Mouse (Mus musculus) heart, adult 8-10 months (tissue): Measurements from ENCODE around the gene Cep57l1. TPM values are rescaled to one million over a fixed set of nuclear protein-coding genes. Genes with fewer than 3 reads are reported as not detected.

Source experiments
- DNase-seq: peaks from one replicate; pipeline ENCODE4 v3.0.0; 2022; ENCODE audit warnings: low spot score
- total RNA-seq, 4 experiments: library from RNA; stranded (reverse); gene quantifications; 2 replicates each; pipeline ENCODE4 v1.2.4; 2022

Cep57l1 gene
- total RNA-seq, 4 experiments from 2014 or later = 2.1 to 4.3 (median 3.0) TPM

GRCm38 (mm10) chr10:41740221-41740620 is 69.5 kb downstream of the Cep57l1 start:
- DNase-seq = no peak

GRCm38 (mm10) chr10:41737245-41737644 is 72.4 kb downstream of the Cep57l1 start:
- no peak for DNase-seq

- DNase-seq = no peak
Observed at GRCm38 (mm10) chr10:41735398-41735797, 74.3 kb downstream of the Cep57l1 start.

GRCm38 (mm10) chr10:41733214-41733613 is 76.5 kb downstream of the Cep57l1 start:
- no peak for DNase-seq

- no peak for DNase-seq
Observed at GRCm38 (mm10) chr10:41731932-41732331, 77.7 kb downstream of the Cep57l1 start.

- DNase-seq = no peak
Observed at GRCm38 (mm10) chr10:41730746-41731145, 78.9 kb downstream of the Cep57l1 start.

GRCm38 (mm10) chr10:41726215-41726614 is 83.5 kb downstream of the Cep57l1 start:
- DNase-seq = no peak

GRCm38 (mm10) chr10:41719587-41719986 is 90.1 kb downstream of the Cep57l1 start:
- no peak for DNase-seq

GRCm38 (mm10) chr10:41716029-41716897 is 93.4 kb downstream of the Cep57l1 start, which contains the start of gene Ccdc162:
Gene Ccdc162, minus strand, starts transcription at chr10:41716634.
- DNase-seq = no peak

GRCm38 (mm10) chr10:41715557-41715956 is 94.1 kb downstream of the Cep57l1 start:
- no peak for DNase-seq

GRCm38 (mm10) chr10:41711467-41711866 is 98.2 kb downstream of the Cep57l1 start:
- DNase-seq = no peak

GRCm38 (mm10) chr10:41710773-41711172 is 98.9 kb downstream of the Cep57l1 start:
- DNase-seq = peak; percentile 19

GRCm38 (mm10) chr10:41709341-41709740 is 100.3 kb downstream of the Cep57l1 start:
- peak; percentile 28 for DNase-seq

- DNase-seq = no peak
Observed at GRCm38 (mm10) chr10:41699669-41700068, 110.0 kb downstream of the Cep57l1 start.

- DNase-seq = no peak
Observed at GRCm38 (mm10) chr10:41697040-41697439, 112.6 kb downstream of the Cep57l1 start.

GRCm38 (mm10) chr10:41690978-41691377 is 118.7 kb downstream of the Cep57l1 start:
- DNase-seq = no peak

GRCm38 (mm10) chr10:41689941-41690887 is 119.5 kb downstream of the Cep57l1 start:
- DNase-seq = peak; percentile 70

- no peak for DNase-seq
Observed at GRCm38 (mm10) chr10:41684548-41684996, 125.1 kb downstream of the Cep57l1 start.

GRCm38 (mm10) chr10:41682546-41683393 is 126.9 kb downstream of the Cep57l1 start:
- peak; percentile 82 for DNase-seq

- peak; percentile 21 for DNase-seq
Observed at GRCm38 (mm10) chr10:41678746-41679360, 130.8 kb downstream of the Cep57l1 start.

- DNase-seq = no peak
Observed at GRCm38 (mm10) chr10:41677396-41677795, 132.3 kb downstream of the Cep57l1 start.
